Mouse (Mus musculus) lung, postnatal 36 days (tissue): ENCODE results near the gene Ttbk1.

Experiments
- DNase-seq: peaks from one replicate; pipeline ENCODE4 v3.0.0; 2022; ENCODE audit warnings: mixed read lengths

The Ttbk1 gene

GRCm38 (mm10) chr17:46476601-46477000 lies 10.9 kb downstream of the Ttbk1 start:
- DNase-seq = no peak

GRCm38 (mm10) chr17:46467830-46468229 lies 19.6 kb downstream of the Ttbk1 start:
- DNase-seq = no peak

DNA sequence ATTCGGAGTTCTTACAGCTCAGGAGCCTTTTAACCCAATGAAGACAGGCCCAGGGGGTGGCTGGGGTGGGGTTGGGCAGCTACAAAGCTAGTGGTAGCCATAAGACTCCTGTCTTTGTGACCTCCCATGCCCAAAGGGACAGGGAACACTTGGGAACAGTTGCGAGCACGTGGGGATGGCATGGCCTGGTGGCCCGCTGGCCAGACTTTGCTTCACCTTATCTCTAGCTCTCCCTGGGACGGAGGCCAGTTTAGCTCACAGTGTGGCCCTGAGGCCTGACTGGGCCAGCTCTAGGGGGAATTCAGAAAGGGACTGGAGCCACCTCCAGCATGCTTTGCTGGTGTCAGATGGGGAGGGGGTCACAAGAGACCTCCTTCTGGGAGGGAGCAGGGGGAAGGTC lies 25.2 kb downstream of the Ttbk1 start:
- DNase-seq = no peak

GRCm38 (mm10) chr17:46461347-46461746 lies 26.1 kb downstream of the Ttbk1 start:
- no peak for DNase-seq

DNA sequence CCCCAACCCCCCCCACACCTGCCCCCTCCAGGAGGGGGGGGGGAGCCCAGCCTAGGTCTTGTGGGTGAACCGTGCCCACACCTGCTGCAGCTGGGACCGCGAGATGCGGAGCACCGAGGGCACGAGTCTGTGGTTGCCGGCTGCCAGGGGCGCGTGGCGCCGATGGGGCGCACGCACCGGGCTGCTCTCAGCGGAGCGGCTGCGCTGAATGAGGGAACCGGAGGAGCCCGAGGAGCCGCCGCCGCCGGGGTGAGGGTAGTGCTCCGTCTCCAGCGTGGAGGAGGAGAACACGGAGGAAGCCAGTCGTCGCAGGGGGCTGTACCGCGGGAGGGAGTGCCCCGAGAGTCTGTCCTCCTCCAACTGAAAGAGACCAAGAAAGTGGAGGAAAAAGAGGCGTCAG lies 26.8 kb downstream of the Ttbk1 start:
- DNase-seq = no peak

DNA sequence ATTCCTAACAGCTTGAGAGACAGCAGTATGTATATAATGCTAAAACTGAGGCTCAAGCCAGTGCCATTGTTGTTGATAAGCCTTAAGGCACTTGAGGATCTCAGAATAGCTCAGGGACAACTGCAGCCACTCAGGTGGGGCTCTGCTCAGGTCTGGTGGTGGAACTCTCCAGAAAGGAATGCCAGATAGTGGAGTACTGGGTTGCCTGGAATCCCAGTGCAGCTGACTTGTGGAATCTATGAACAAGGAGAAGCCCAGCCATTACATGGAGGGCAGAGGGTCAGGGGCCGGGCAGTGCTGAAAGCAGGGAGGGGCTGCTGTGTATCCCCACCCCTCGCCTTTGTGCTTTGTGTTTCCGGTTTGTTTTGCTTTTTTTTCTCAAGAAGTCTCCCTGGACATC lies 29.0 kb downstream of the Ttbk1 start:
- no peak for DNase-seq

DNA sequence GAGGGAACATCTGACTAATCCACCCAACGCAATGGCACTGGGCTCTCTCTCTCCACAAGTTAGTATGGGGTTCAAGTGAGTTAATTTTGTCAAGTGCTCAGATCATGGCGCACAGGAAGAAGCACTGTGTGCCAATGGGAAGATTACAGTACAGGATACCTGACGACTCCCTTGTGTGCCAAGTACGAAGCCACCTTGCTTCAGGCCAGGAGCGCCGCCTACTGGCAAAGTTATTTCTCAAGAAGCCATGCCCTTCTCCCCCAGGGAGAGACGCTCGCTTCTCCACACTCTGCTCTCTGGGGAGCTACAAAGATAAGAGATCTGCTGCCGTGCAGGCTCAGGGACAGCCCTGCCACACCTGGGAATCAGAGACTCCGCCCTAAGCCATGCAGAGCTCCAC lies 29.7 kb downstream of the Ttbk1 start:
- DNase-seq = peak; percentile 69

DNA sequence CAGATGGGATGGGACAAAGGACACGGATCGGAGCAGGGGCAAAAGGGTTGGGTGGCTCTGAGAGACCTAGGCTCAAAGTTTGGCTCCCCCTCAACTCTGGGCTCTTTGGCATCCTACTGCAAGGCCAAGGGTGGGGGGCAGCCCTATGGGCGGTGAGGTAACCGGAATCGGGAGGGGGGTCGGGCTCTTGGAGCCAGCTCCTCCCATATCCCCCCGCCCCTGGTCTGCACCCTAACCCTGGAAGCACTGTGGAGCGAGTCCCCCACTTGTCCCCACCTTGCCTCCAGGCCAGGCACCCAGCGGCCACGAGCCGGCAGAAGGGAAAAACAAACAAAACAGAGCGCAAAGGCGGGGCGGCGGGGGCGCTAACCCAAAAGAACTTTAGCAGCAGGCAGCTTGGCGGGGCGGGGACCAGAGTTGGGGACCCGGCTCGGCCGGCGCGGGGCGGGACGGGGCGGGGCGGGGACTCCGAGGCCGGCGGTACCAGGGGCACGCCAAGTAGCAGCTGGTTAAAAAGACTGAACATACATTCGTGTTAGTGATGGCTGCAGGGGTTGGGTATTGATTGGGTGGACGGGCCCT lies 32.3 kb downstream of the Ttbk1 start:
- peak; percentile 49 for DNase-seq

GRCm38 (mm10) chr17:46454539-46454938 lies 32.9 kb downstream of the Ttbk1 start:
- DNase-seq = no peak

DNA sequence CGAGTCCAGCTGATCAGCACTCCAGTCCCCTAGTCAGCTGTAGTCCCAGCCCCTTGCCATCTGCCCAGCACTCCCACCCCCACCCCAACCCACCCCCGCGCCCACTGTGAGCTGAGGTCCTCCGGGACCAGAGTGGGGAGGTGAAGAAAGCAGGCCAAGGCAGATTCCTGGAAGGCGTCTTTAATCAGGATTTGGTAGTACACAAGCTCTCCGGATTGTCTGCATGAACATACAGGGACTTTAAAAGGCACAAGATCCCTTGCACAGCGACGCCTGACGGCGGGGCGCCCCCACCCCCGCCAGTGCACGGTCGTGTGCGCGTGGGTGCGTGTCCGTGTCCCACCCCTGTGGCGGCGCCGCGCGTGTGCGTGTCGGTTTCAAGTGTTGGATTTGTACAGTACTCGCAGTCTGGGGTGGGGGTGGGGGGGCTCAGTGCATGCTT lies 33.5 kb downstream of the Ttbk1 start:
- DNase-seq = no peak

DNA sequence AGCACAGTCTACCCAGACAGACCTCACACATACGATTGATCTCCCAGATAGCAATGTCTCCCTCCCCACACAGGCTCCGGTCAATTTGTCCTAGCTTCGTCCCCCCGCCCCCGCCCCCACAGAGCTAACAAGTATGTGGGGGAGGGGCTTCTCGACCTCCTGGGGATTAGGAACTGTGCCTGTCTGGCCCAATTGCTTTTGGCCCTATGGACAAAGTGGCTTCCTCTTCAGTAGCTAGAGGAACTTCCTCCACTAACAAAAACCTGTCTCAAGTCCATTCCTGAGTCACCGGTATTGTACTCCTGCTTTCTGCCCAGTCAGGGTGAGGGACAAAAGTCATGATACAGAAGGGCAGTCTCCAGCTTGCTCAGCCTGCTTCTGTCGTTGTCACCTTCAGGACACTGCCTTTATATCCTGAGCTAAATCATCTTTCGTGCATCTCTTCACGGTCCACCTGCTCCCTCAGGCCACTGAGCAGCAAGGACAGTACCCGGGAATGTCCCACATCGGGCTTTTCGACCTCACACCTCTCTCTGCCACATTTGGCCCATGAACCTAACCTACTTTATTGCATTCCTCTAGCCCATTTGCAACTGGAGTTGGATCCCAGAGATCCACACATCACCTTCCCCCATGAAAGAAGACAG lies 34.0 kb downstream of the Ttbk1 start:
- no peak for DNase-seq

- DNase-seq = no peak
These were observed 34.8 kb downstream of the Ttbk1 start for GRCm38 (mm10) chr17:46452683-46453082.

GRCm38 (mm10) chr17:46446264-46446663 lies 41.2 kb downstream of the Ttbk1 start:
- DNase-seq = no peak

GRCm38 (mm10) chr17:46444839-46445579 lies 42.5 kb downstream of the Ttbk1 start:
- DNase-seq = no peak

DNA sequence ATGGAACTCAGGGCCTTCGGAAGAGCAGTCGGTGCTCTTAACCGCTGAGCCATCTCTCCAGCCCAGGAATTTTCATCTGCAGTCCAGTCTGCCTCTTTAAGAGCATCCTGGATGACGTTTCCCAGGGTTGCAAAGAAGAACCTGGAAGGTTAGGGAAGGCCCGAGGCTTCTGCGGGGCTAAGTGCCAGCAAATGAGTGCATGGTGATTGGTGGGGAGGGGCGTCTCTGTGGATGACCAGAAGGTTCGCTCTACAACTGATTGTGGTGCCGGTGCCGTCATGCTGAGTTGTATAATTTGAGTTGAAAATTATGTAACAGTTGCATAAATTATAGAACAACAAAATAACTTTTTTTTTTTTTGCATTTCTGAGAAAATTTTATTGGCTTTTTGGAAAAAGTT lies 48.3 kb downstream of the Ttbk1 start:
- no peak for DNase-seq

DNA sequence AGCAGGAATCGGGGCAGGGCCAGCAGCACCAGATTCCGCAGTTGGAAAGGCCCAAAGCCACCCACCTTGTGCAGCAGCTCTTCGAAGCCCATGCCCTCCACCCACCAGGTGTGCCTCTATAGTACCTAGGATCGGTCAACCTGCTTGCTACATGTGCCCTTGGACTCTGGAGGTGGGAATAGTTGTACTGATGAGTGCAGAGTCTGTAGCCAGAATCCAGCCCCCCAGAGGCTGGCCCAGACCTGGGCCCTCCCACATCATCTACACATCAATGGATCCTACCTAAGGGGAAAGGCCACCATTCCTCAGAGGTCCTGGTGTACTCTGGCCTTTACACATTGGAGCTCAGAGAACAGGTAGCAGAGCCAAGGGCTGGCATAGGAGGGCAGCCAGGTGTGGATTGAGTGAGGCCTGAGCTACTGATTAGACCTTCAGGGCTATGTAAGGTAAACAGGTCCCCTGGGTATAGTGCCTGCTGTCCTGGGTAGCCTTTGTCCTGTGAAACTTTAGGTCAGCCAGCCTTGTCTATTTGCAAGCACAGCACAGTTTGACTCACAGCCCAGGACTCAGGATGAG lies 49.1 kb downstream of the Ttbk1 start, which contains the start of gene Slc22a7:
Gene Slc22a7 (minus strand): TSS at position 160 of the 576 bp plus-strand sequence.
- no peak for DNase-seq

- no peak for DNase-seq
These were observed 50.7 kb downstream of the Ttbk1 start for GRCm38 (mm10) chr17:46436672-46437366.

DNA sequence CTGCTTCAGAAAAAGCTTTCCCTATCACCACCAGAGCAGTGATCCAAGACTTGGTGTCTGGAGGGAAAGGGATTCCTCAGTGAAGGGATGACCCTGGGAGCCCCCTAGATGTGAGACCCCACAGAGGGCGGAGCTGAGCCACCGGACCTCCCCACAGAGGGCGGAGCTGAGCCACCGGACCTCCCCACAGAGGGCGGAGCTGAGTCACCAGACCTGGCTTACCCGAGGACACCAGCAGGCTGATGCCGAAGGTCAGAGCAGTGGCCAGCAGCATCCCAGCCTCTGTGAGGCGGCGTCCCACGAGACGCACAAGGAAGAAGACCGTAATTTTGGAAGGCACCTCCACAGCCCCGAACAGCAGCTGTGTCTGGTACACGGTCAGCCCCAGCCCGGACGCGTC lies 53.8 kb downstream of the Ttbk1 start:
- DNase-seq = no peak

- DNase-seq = peak; percentile 40
These were observed 58.6 kb downstream of the Ttbk1 start, which contains the start of gene Crip3 for GRCm38 (mm10) chr17:46428761-46429414. Gene Crip3, plus strand, starts transcription at chr17:46428926.

GRCm38 (mm10) chr17:46426496-46426895 lies 61.0 kb downstream of the Ttbk1 start:
- peak; percentile 14 for DNase-seq

GRCm38 (mm10) chr17:46419717-46420116 lies 67.8 kb downstream of the Ttbk1 start:
- no peak for DNase-seq

GRCm38 (mm10) chr17:46418628-46419027 lies 68.8 kb downstream of the Ttbk1 start:
- DNase-seq = peak; percentile 46
